Mouse (Mus musculus): ENCODE data around the gene G0s2.

DNA sequence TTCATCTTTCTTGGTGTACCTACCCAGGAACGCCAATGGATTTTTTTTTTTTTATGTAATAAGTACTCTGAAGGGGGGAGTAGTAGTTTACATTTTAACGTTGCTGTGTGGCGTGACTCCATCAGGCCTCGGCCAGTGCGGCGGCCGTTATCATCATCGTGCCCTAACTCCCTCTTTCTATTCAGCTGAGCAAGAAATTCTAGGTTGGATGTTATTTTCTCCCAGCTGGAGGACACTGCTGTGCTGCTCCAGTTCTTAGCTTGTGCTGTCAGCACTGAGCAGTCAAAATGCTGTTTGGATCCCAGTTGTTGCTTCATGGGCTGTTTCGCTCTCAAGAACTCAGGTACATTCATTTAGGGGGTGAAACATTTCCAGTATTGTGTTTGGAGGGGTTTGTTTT, 13.5 kb downstream of the G0s2 start:
- TF ChIP-seq GATA1 (IDR thresholded peaks at IDR 0.05; ENCODE audit: borderline replicate concordance, low read length) (no peak), FLI1 (IDR thresholded peaks at IDR 0.05; ENCODE audit: low read length) (no peak)

Measured in megakaryocyte, embryonic 14.5 days (primary cell).